8 mouse cellular contexts compared by ENCODE assay signal in the genomic region with DNA sequence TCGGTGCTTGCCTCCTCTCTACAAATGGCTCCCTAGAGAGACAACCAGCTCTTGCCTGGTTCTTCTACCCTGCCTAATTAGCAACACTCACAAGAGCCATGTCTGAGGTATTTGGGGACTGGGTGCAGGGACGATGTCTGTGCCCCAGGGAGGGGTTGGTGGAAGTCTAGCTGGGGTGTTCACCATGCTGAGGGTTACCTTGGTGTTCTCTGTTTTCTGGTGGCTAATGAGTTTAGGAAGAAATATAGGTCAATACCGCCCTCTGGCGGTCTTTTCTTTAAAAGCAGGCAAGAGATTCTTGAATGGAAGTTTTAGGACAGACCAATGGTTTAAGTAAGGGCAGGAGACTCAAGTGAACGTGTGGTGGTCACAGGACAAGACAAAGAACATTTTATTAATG. TPM values are rescaled to one million over a fixed set of nuclear protein-coding genes. Genes with fewer than 3 reads are reported as not detected.
DNase-seq lines count a peak whose midpoint lies in the region; ATAC-seq and TF ChIP-seq lines count a peak whose summit lies in the region.

No protein-coding gene starts in this region.

- H3K9ac ChIP-seq in neural tube, embryonic 14.5 days (replicated peaks; ENCODE audit: low read depth, low read length) = no peak overlapping the region

- no peaks in the 10 kb centered on the region for H3K9me3 ChIP-seq in limb, embryonic 10.5 days (replicated peaks)
- H3K9me3 ChIP-seq in neural tube, embryonic 14.5 days (ENCODE audit: control insufficient read depth, low read length) = no peaks in the 10 kb centered on the region

- DNase-seq in urinary bladder, postnatal 14 days (ENCODE audit: low spot score) = peak; percentile 71
- DNase-seq in urinary bladder, postnatal 10 days (ENCODE audit: low spot score) = no peak
- peak; percentile 14 for DNase-seq in brain, embryonic 18.5 days (ENCODE audit: low read depth, low spot score)
- DNase-seq in fibroblast of lung, adult 2 months (ENCODE audit: low read depth) = peak; percentile 13
- DNase-seq in kidney, adult 2 months = peak; percentile 65
- DNase-seq in limb, embryonic 10.5 days (ENCODE audit: low spot score) = peak; percentile 68
- DNase-seq in urinary bladder, postnatal 36 days (ENCODE audit: low spot score in 2 of 2) = peak; percentile 42

- 0 out of 2 replicates have a peak, but pooled peaks have one; percentile 14 for TF ChIP-seq CTCF in kidney, adult 2 months (conservative IDR thresholded peaks at IDR 0.05; ENCODE audit: insufficient read depth, insufficient read length, low read depth, low read length)

- peak; percentile 41; the same call in 1 of the 2 replicates for ATAC-seq in neural tube, embryonic 14.5 days (ENCODE audit: low read depth)

- H3K27ac ChIP-seq in kidney, adult 2 months (ENCODE audit: insufficient read depth, low read depth, low read length) = no peak overlapping the region
- H3K27ac ChIP-seq in limb, embryonic 10.5 days = no peak overlapping the region
- H3K27ac ChIP-seq in neural tube, embryonic 14.5 days (ENCODE audit: low read depth, low read length) = no peak overlapping the region

- TF ChIP-seq POLR2A in kidney, adult 2 months (IDR thresholded peaks at IDR 0.05; ENCODE audit: low read depth, low read length) = no peak

- H3K4me2 ChIP-seq in neural tube, embryonic 14.5 days (ENCODE audit: low read depth, low read length) = no peak overlapping the region

- no peak overlapping the region for H3K4me3 ChIP-seq in kidney, adult 2 months (ENCODE audit: insufficient read depth, low read depth, low read length)
- H3K4me3 ChIP-seq in limb, embryonic 10.5 days = no peak overlapping the region
- H3K4me3 ChIP-seq in neural tube, embryonic 14.5 days (ENCODE audit: low read depth, low read length) = no peak overlapping the region

- WGBS in kidney, adult 2 months = 19% methylated on average over 5 of the region's 5 CpGs
- 28% methylated on average over 5 of the region's 5 CpGs for WGBS in limb, embryonic 10.5 days
- WGBS in neural tube, embryonic 14.5 days = 11% methylated on average over 5 of the region's 5 CpGs

- no peaks in the 10 kb centered on the region for H3K4me1 ChIP-seq in kidney, adult 2 months (ENCODE audit: control insufficient read depth, insufficient read depth, low read length)
- no peaks in the 10 kb centered on the region for H3K4me1 ChIP-seq in limb, embryonic 10.5 days
- H3K4me1 ChIP-seq in neural tube, embryonic 14.5 days (ENCODE audit: control insufficient read depth, insufficient read depth, low read length) = no peaks in the 10 kb centered on the region

- no peaks in the 10 kb centered on the region for H3K36me3 ChIP-seq in kidney, adult 2 months (ENCODE audit: control insufficient read depth, insufficient read depth, low read length)
- no peaks in the 10 kb centered on the region for H3K36me3 ChIP-seq in limb, embryonic 10.5 days
- H3K36me3 ChIP-seq in neural tube, embryonic 14.5 days (ENCODE audit: control insufficient read depth, insufficient read depth, low read length) = no peaks in the 10 kb centered on the region

- H3K27me3 ChIP-seq in kidney, adult 2 months (replicated peaks; ENCODE audit: control insufficient read depth, insufficient read depth, low read length) = no peaks in the 10 kb centered on the region
- no peaks in the 10 kb centered on the region for H3K27me3 ChIP-seq in limb, embryonic 10.5 days (ENCODE audit: low read depth, poor library complexity, severe bottlenecking)
- no peaks in the 10 kb centered on the region for H3K27me3 ChIP-seq in neural tube, embryonic 14.5 days (ENCODE audit: control insufficient read depth, insufficient read depth, low read length)

RNA-seq across cellular contexts. Expression of gene Foxi1, which starts 5.0 kb away (rescaled TPM):
- 32.8 and 36.9 TPM in 2 replicates for polyA plus RNA-seq in kidney, adult 2 months (2012; rRNA removed)
- polyA plus RNA-seq in limb, embryonic 10.5 days (2016; fragmentation: Nextera tagmentation; extraction: Ambion mirVana) = not detected in 2 replicates
- polyA plus RNA-seq in neural tube, embryonic 14.5 days (2014; fragmentation: Nextera tagmentation; extraction: Ambion mirVana) = not detected in 2 replicates

Comparison
In these comparisons a context has a peak if more than half of its experiments do, and no peak if none do; other contexts are left out.
1. RNA of gene Foxi1, which starts 5.0 kb away (polyA plus RNA-seq): 32.8 to 36.9 TPM in kidney, adult 2 months; not detected in neural tube, embryonic 14.5 days and not detected in limb, embryonic 10.5 days; every median in the first group is over 10 times any median in the second.